Mouse (Mus musculus) midbrain, embryonic 12.5 days (tissue): ENCODE results near the gene Hdac10. TPM values are rescaled to one million over a fixed set of nuclear protein-coding genes. Genes with fewer than 3 reads are reported as not detected.
A peak's percentile ranks its signal among the peaks of the same experiment; 100 is the strongest.

Experiments
- ATAC-seq: fragments of 200-750 bp; cut with Nextera tagmentation; 2 replicates; pipeline ENCODE4 v1.8.0; 2017; ENCODE audit warnings: low read depth, moderate TSS enrichment, moderate library complexity; ENCODE audit not compliant: low FRiP score
- H3K27ac ChIP-seq: fragments of 300-500 bp; sonication (generic); replicated peaks from 2 replicates; pipeline ENCODE4 v1.5.1; 2016; ENCODE audit warnings: mild to moderate bottlenecking
- H3K27me3 ChIP-seq: fragments of 300-500 bp; sonication (generic); 2 replicates; pipeline ENCODE4 v1.6.1; 2016; ENCODE audit warnings: mild to moderate bottlenecking
- H3K36me3 ChIP-seq: fragments of 300-500 bp; sonication (generic); 2 replicates; pipeline ENCODE4 v1.6.1; 2016
- H3K4me1 ChIP-seq: fragments of 300-500 bp; sonication (generic); 2 replicates; pipeline ENCODE4 v1.6.1; 2016
- H3K4me2 ChIP-seq: fragments of 300-500 bp; sonication (generic); replicated peaks from 2 replicates; pipeline ENCODE4 v1.6.1; 2016; ENCODE audit warnings: mild to moderate bottlenecking, moderate library complexity
- H3K4me3 ChIP-seq: fragments of 300-500 bp; sonication (generic); 2 replicates; pipeline ENCODE4 v1.5.1; 2016; ENCODE audit warnings: mild to moderate bottlenecking
- H3K9ac ChIP-seq: fragments of 300-500 bp; sonication (generic); replicated peaks from 2 replicates; pipeline ENCODE4 v1.6.1; 2016; ENCODE audit warnings: mild to moderate bottlenecking, moderate library complexity
- H3K9me3 ChIP-seq: fragments of 300-500 bp; sonication (generic); 2 replicates; pipeline ENCODE4 v1.6.1; 2016; ENCODE audit warnings: mild to moderate bottlenecking
- WGBS: fragments of 180-500 bp; shearing (Covaris S2); methylation state at CpG from one replicate; pipeline ENCODE4 v1.1.7; 2016; 5-methylcytosine and 5-hydroxymethylcytosine counted together
- polyA plus RNA-seq: library from polyadenylated mRNA; unstranded; fragments of >200 nt; fragmentation: Nextera tagmentation; extraction: Ambion mirVana; gene quantifications from 2 replicates; pipeline ENCODE4 v1.2.1, GENCODE M21; 2016

Hdac10 gene
- 20.3 and 25.1 TPM in 2 replicates for polyA plus RNA-seq

- peak within 1 kb of the TSS; percentile 72 for H3K9ac ChIP-seq
- H3K36me3 ChIP-seq = peaks cover 26% of the 10 kb centered on the region; the same call in 1 of the 2 replicates
- H3K27me3 ChIP-seq = no peaks in the 10 kb centered on the region
- 3% methylated on average over 36 of the region's 36 CpGs for WGBS
- H3K4me1 ChIP-seq = peaks cover 20% of the 10 kb centered on the region
- peak within 1 kb of the TSS; percentile 60 for H3K4me3 ChIP-seq
- H3K9me3 ChIP-seq = no peaks in the 10 kb centered on the region
- H3K4me2 ChIP-seq = peak within 1 kb of the TSS; percentile 81
- peak within 1 kb of the TSS; percentile 76 for H3K27ac ChIP-seq
- peak; percentile 84 for ATAC-seq
Measured at GRCm38 (mm10) chr15:89128382-89129350, at the start of gene Hdac10. Gene Hdac10, minus strand, starts transcription at chr15:89128700.

GRCm38 (mm10) chr15:89177576-89178259 lies 49.2 kb upstream of the Hdac10 start:
- WGBS = 84% methylated on average over 4 of the region's 4 CpGs
- Histone ChIP-seq H3K4me3 (0 out of 2 replicates have a peak overlapping the region, but pooled peaks have one; percentile 83), H3K9ac (0 out of 2 replicates have a peak overlapping the region, but pooled peaks have one; percentile 15), H3K4me1 (peaks cover 90% of the 10 kb centered on the region), H3K27me3 (0 out of 2 replicates have a peak, but pooled peaks cover 8% of the 10 kb centered on the region), H3K36me3 (no peaks in the 10 kb centered on the region), H3K27ac (peak overlapping the region; percentile 35), H3K9me3 (no peaks in the 10 kb centered on the region), H3K4me2 (peak overlapping the region; percentile 96)
- no peak for ATAC-seq

GRCm38 (mm10) chr15:89177121-89177520 lies 48.6 kb upstream of the Hdac10 start:
- Histone ChIP-seq H3K4me1 (peaks cover 90% of the 10 kb centered on the region), H3K27ac (peak overlapping the region; percentile 35), H3K9me3 (no peaks in the 10 kb centered on the region), H3K36me3 (no peaks in the 10 kb centered on the region), H3K9ac (0 out of 2 replicates have a peak overlapping the region, but pooled peaks have one; percentile 15), H3K27me3 (0 out of 2 replicates have a peak, but pooled peaks cover 8% of the 10 kb centered on the region), H3K4me2 (peak overlapping the region; percentile 96), H3K4me3 (no peak overlapping the region)
- no peak for ATAC-seq
- WGBS = 18% methylated on average over 5 of the region's 5 CpGs

GRCm38 (mm10) chr15:89175411-89176155 lies 47.1 kb upstream of the Hdac10 start:
- no peaks in the 10 kb centered on the region for H3K9me3 ChIP-seq
- no peak overlapping the region for H3K9ac ChIP-seq
- H3K4me2 ChIP-seq = no peak overlapping the region
- no peak overlapping the region for H3K27ac ChIP-seq
- H3K36me3 ChIP-seq = no peaks in the 10 kb centered on the region
- WGBS = 84% methylated on average over 13 of the region's 13 CpGs
- no peak overlapping the region for H3K4me3 ChIP-seq
- ATAC-seq = no peak
- H3K27me3 ChIP-seq = 0 out of 2 replicates have a peak, but pooled peaks cover 8% of the 10 kb centered on the region
- peaks cover 87% of the 10 kb centered on the region for H3K4me1 ChIP-seq

GRCm38 (mm10) chr15:89174889-89175339 lies 46.4 kb upstream of the Hdac10 start:
- Histone ChIP-seq H3K27ac (no peak overlapping the region), H3K9ac (no peak overlapping the region)

GRCm38 (mm10) chr15:89173906-89174214 lies 45.4 kb upstream of the Hdac10 start:
- no peaks in the 10 kb centered on the region for H3K9me3 ChIP-seq
- H3K4me2 ChIP-seq = peak overlapping the region; percentile 99
- H3K27ac ChIP-seq = no peak overlapping the region
- H3K27me3 ChIP-seq = 0 out of 2 replicates have a peak, but pooled peaks cover 8% of the 10 kb centered on the region
- H3K4me1 ChIP-seq = peaks cover 93% of the 10 kb centered on the region
- WGBS = 1% methylated on average over 15 of the region's 15 CpGs
- H3K4me3 ChIP-seq = peak overlapping the region; percentile 56
- H3K36me3 ChIP-seq = peaks cover 15% of the 10 kb centered on the region; the same call in 1 of the 2 replicates
- ATAC-seq = peak; percentile 38
- H3K9ac ChIP-seq = peak overlapping the region; percentile 70; the same call in 1 of the 2 replicates

More at GRCm38 (mm10) chr15:89174889-89175339, 46.4 kb upstream of the Hdac10 start:
- 64% methylated on average over 11 of the region's 11 CpGs for WGBS
- Histone ChIP-seq H3K9me3 (no peaks in the 10 kb centered on the region), H3K4me1 (peaks cover 92% of the 10 kb centered on the region), H3K27me3 (0 out of 2 replicates have a peak, but pooled peaks cover 8% of the 10 kb centered on the region), H3K4me2 (peak overlapping the region; percentile 99; the same call in 1 of the 2 replicates), H3K4me3 (no peak overlapping the region), H3K36me3 (peaks cover 5% of the 10 kb centered on the region; the same call in 1 of the 2 replicates)
- no peak for ATAC-seq

- Histone ChIP-seq H3K27me3 (0 out of 2 replicates have a peak, but pooled peaks cover 8% of the 10 kb centered on the region), H3K9me3 (no peaks in the 10 kb centered on the region), H3K4me1 (peaks cover 88% of the 10 kb centered on the region), H3K27ac (peak overlapping the region; percentile 80), H3K4me3 (peak overlapping the region; percentile 56), H3K36me3 (peaks cover 20% of the 10 kb centered on the region), H3K9ac (peak overlapping the region; percentile 70), H3K4me2 (peak overlapping the region; percentile 99)
- ATAC-seq = peak; percentile 63
- under 1% methylated on average over 65 of the region's 65 CpGs for WGBS
Measured at GRCm38 (mm10) chr15:89173024-89173905, 44.8 kb upstream of the Hdac10 start.

GRCm38 (mm10) chr15:89172276-89172935 lies 43.9 kb upstream of the Hdac10 start:
- 0 out of 2 replicates have a peak, but pooled peaks cover 8% of the 10 kb centered on the region for H3K27me3 ChIP-seq
- peak overlapping the region; percentile 70 for H3K9ac ChIP-seq
- peak overlapping the region; percentile 56 for H3K4me3 ChIP-seq
- H3K27ac ChIP-seq = peak overlapping the region; percentile 80
- peaks cover 79% of the 10 kb centered on the region for H3K4me1 ChIP-seq
- 33% methylated on average over 17 of the region's 17 CpGs for WGBS
- ATAC-seq = no peak
- H3K9me3 ChIP-seq = no peaks in the 10 kb centered on the region
- peaks cover 29% of the 10 kb centered on the region for H3K36me3 ChIP-seq
- peak overlapping the region; percentile 99 for H3K4me2 ChIP-seq

- 89% methylated on average over 5 of the region's 5 CpGs for WGBS
- no peak overlapping the region for H3K4me2 ChIP-seq
- H3K36me3 ChIP-seq = peaks cover 37% of the 10 kb centered on the region
- H3K27me3 ChIP-seq = 0 out of 2 replicates have a peak, but pooled peaks cover 8% of the 10 kb centered on the region
- H3K9ac ChIP-seq = no peak overlapping the region
- H3K27ac ChIP-seq = no peak overlapping the region
- peaks cover 71% of the 10 kb centered on the region for H3K4me1 ChIP-seq
- no peak overlapping the region for H3K4me3 ChIP-seq
- no peaks in the 10 kb centered on the region for H3K9me3 ChIP-seq
- ATAC-seq = no peak
Measured at GRCm38 (mm10) chr15:89171526-89172051, 43.1 kb upstream of the Hdac10 start.

- Histone ChIP-seq H3K9ac (no peak overlapping the region), H3K27me3 (0 out of 2 replicates have a peak, but pooled peaks cover 8% of the 10 kb centered on the region)
- 77% methylated on average over 3 of the region's 3 CpGs for WGBS
Measured at GRCm38 (mm10) chr15:89170102-89170501, 41.6 kb upstream of the Hdac10 start.

More at GRCm38 (mm10) chr15:89170102-89170501, 41.6 kb upstream of the Hdac10 start:
- no peak overlapping the region for H3K4me3 ChIP-seq
- no peak overlapping the region for H3K4me2 ChIP-seq
- no peak overlapping the region for H3K27ac ChIP-seq
- H3K9me3 ChIP-seq = no peaks in the 10 kb centered on the region
- ATAC-seq = no peak
- H3K4me1 ChIP-seq = peaks cover 56% of the 10 kb centered on the region
- peaks cover 52% of the 10 kb centered on the region for H3K36me3 ChIP-seq
